Mouse (Mus musculus): ENCODE measurements around the gene Ddr1. TPM values are rescaled to one million over a fixed set of nuclear protein-coding genes. Genes with fewer than 3 reads are reported as not detected.
"Not testable (repeated sequence)": the region's sequence is repeated elsewhere in the genome, so short reads cannot be mapped to it uniquely, and the experiment has no call there.

Ddr1 gene
- 41.7 and 54.6 TPM in 2 replicates for total RNA-seq (2021)
- long read RNA-seq, transcript Ddr1-204 (18 exons, 3,769 nt), result major isoform, 5 of 29 reads
- long read RNA-seq, partial matches to known transcripts, result 11 of 29 reads
- long read RNA-seq, other reads (novel, unspliced or antisense), result 11 of 29 reads

DNA sequence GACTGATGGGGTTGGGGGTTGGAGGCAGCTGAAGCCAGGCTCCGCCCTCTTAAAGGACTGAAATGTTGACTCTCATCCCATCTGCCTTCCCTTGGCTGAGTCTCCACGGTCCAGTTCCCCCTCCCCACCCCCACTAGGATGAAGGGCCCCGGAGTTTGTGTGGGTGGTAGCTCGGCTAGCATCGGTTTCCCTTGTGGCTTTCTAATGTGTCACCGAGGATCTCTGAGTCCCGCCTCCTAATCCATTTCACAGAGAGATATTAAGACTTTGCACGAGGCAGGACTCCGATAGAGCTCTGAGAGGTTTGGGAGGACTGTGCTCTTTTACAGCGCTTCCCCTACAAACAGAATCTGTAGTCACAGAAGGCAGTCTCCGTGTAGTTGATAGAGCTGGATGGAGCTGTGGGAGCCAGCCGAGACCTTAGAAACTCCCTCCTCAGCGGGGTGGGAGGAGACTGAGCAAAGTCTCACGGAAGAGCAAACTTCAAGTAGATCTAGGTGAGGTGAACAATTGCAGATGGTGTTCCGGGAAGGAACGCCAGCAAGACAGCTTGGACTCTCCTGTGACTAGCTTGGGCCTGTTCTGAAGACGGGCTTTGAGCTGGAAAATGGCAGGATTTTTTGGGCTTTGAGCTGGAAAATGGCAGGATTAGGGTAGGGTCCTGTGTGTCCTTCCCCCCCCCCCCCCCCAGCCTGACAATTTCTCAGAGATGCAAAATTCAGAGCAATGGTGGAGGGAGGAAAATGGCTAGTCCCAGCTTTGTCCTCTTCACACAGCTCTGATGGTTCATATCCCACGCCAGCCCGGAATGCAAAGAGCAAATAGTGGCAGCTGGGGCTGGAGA is at the start of gene Ddr1:
Gene Ddr1 (minus strand): TSS at position 1 of the 844 bp plus-strand sequence.
- DNase-seq, result no peak

GRCm38 (mm10) chr17:35753668-35754067 is 49.2 kb upstream of the Ddr1 start:
- no peak for DNase-seq

DNA sequence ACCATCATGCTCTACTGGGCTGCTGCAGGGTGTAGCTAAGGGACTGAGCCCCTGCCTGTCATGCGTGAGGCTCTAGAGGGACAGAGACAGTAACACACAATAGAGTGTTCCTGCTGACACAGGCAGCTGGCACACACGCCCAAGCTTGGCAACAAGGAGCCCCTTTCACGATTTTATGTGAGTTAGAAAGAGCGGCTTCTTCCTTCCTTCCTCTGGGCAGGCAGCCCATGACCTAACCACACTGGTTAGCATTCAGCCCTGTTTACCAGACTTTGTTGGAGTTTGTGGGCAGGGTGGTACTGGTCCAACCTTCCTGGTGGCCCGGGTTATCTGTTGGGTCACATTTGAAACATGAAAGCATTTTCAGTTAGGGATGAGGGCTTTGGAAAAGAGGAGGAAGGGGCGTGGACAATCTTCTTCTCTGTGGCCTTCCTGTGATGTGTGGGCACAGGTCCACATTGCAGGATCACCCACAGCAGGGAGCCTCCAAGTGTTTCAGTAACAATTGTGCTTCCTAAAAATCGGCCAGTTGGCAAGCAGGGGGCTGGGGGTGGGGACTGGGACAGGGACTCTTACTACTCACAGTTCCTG is 47.9 kb upstream of the Ddr1 start:
- DNase-seq, result peak; percentile 16

- no peak for DNase-seq
These were observed 45.3 kb upstream of the Ddr1 start for GRCm38 (mm10) chr17:35749685-35750084.

- DNase-seq, result peak; percentile 46
These were observed 39.9 kb upstream of the Ddr1 start for GRCm38 (mm10) chr17:35744361-35744760.

- no peak for DNase-seq
These were observed 38.5 kb upstream of the Ddr1 start for GRCm38 (mm10) chr17:35742948-35743347.

GRCm38 (mm10) chr17:35741589-35742226 is 37.3 kb upstream of the Ddr1 start:
- DNase-seq, result no peak

- no peak for DNase-seq
These were observed 36.0 kb upstream of the Ddr1 start for GRCm38 (mm10) chr17:35740276-35740880.

GRCm38 (mm10) chr17:35739675-35740074 is 35.3 kb upstream of the Ddr1 start:
- DNase-seq, result peak; percentile 83

DNA sequence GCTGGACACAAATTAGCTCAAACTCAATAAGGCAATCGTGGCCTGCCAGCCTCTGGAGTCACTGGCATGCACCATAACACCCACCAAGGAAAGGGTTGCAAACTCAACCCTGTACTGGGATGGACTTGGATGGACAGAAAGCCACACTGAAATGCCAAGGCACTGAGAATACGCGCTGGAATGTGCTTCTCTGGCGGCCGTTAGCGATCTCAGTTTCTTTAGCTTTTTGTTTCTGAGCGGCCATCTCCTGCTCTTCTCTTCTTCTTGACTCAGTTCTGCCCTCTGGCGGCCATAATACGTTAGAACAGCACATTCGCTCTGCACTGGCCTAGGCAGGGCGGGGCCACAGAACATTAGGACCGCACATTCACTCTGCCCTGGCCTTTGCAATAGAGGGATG is 33.3 kb upstream of the Ddr1 start:
- peak; percentile 75 for DNase-seq

DNA sequence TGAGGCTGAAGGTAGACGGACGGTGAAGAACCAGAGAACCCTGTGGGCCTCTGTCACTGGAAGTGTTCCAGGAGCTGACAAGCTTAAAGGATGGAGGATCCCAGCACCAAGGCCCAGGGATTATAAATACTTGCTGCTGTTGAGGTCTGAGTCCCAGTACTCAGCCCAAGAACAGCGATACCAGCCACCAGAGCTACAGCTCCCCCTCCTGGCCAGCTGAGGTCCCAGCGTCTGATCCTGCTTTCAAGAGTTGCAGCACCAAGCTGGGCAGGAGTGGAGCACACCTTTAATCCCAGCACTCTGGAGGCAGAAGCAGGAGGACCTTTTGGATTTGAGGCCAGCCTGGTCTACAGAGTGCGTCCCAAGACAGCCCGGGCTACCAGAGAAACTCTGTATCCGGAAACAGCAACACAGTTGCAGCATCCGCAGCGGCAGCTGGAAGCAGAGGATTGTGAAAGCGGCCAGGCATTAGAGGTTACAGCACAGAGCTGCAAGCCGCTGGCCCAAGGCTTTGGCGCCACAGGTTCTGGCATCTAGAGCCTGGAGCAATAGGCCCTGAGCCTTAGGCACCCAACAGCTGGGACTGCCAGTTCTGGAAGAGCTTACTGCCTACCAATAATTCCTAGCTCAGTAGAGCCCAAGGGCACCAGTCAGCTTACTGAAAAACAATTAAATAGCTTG is 32.0 kb upstream of the Ddr1 start:
- DNase-seq, result peak; percentile 78

- no peak for DNase-seq
These were observed 30.1 kb upstream of the Ddr1 start for GRCm38 (mm10) chr17:35734478-35734877.

DNA sequence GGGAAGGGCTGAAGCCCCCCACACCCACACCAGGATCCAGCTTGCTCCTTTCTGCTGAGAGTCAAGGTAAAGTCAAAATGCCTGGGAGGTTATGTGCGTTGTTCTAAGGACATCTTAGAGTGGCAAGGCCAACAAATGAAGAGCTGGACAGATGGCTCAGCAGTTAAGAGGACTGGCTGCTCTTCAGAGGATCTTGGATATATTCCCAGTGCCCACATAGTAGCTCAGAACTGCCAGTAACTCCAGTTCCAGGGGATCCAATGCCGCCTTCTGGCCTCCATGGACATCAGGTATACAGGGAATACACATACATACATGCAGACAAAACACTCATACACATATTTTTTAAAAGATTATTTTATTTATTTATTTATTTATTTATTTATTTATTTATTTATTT is 29.0 kb upstream of the Ddr1 start:
- DNase-seq, result no peak

DNA sequence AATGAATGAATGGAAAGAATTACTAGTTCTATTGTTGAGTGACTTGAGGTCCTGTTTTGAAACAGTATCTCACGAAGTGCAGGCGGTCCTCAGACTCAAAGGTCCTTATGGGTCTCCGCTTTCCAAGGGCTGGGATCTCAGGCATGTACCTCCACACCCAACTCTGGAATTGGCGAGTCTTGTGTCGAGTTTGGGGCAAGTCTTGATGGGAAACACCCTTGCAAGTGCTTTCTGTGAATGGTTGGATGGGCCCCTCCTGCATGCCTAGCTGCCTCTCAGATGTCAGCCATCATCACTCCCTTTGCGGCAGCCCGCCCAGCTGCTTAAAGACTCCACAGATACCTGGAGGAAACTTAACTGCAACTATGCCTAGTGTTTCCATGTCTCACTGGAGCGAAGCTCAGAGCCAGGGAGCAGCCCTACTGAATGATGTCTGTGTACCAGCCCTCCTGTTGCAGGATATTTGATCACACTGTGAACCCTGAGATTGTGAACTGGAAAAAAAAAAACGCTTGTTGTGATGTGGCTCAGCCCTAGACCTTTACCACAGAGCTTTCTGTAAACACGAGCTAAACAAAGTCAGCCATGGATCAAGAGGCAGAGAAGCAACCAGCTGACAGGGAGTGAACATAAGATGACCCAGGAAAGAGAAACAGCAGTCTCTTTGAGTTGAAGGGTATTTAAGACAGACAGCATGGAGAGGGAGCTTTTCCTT is 27.2 kb upstream of the Ddr1 start:
- no peak for DNase-seq

GRCm38 (mm10) chr17:35730112-35730511 is 25.7 kb upstream of the Ddr1 start:
- not testable (repeated sequence) for DNase-seq

GRCm38 (mm10) chr17:35728821-35729220 is 24.4 kb upstream of the Ddr1 start:
- DNase-seq, result no peak

DNA sequence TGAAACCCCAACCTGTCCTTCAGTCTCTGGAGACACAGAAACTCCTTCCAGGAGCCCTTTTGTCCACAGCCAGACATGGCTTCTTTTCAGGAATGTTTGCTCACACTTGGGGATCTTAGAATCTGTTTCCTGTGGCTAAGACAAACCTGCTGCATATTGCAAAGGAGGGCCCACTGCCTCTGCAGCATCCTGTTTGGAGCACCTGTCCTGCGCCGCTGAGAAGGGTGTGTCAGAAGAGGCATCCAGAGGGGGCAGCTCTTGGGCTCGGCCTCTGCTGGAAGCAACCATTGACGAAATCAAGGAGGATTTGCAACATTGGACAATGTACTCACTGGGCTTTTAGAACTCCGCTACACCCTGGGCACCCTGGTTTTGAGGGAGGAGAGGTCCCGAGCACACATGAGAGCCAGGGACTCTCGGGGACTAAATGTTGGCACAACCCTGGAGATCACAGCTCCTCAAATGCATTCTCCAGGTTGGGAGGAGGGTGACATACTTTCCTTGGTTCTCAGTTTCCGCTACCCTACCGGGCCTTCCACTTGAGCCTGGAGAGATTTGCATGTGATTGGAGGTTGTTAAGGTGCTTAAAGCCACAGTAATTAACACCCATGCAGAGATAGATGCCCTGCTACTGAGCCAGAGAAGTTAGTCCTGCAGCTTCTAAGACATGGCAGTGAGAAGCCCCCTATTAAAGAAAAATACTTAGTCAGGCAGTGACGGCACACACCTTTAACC is 23.2 kb upstream of the Ddr1 start:
- DNase-seq, result no peak

DNA sequence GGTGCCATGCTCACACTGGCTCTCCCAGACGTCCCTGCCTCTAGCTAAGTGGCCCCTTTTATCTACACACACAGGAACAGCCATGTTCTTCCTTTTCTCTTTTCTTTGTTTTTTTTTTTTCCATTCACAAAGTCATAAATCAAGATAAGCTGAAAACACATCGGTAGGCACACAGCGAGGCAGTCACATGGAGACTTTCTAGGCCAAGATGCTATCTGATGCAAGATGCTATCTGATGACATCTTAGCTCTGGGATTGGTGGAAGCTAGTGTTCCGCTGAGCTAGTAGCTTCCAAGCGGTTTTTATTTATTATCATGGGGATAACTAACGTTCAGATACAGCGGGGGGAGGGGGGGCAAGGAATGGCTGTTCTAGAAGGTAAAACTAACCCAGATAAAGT is 22.6 kb upstream of the Ddr1 start:
- no peak for DNase-seq

- peak; percentile 91 for DNase-seq
These were observed 21.1 kb upstream of the Ddr1 start for GRCm38 (mm10) chr17:35725286-35726232.
